Mouse (Mus musculus) ZHBTc4 (cell line): ENCODE data around the gene Chfr.
A peak's percentile ranks its signal among the peaks of the same experiment; 100 is the strongest.

Source experiments
- DNase-seq: peaks from one replicate; pipeline ENCODE4 v3.0.0-alpha.2; 2011; ENCODE audit warnings: low read depth, low spot score

Gene Chfr

DNA sequence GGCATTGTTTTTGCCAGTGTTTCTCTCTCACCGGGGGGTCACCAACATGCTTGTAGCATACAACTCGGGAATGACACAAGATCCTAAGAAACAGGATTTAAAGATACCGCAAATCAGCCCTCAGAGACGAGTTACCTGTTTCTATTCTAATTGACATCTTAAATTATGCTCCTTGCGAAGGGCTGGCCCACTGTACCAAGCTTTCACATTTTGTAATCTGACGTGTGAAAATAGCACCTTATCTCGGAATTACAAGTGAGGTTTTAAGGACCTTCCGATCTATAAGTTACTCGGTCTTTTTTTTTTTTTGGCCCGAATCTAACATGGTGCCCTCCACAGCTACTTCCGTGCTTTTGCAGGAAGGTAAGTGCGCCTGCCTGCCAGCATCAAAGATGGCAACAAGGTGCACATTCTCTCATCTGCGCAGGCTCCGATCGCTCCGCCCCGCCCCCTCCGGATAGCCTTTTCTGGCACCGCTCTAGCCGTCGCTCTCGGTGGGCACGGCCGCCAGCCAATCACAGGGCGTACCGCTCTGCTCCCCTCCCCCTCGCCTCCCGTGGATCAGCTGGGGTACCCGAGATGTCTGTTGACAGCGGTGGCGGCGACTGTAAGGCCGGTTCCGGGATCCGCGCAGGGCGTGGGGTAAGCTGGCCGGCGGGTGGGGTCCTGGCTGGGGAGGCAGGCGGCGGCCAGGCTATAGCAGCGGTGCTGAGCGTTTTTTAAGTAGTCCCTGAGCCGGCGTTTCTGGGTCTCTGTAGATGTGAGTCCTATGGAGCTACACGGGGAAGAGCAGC, at the start of gene Chfr:
TSS of gene Chfr (plus strand) at position 550 of the 794 bp plus-strand sequence.
- peak; percentile 98 for DNase-seq

DNA sequence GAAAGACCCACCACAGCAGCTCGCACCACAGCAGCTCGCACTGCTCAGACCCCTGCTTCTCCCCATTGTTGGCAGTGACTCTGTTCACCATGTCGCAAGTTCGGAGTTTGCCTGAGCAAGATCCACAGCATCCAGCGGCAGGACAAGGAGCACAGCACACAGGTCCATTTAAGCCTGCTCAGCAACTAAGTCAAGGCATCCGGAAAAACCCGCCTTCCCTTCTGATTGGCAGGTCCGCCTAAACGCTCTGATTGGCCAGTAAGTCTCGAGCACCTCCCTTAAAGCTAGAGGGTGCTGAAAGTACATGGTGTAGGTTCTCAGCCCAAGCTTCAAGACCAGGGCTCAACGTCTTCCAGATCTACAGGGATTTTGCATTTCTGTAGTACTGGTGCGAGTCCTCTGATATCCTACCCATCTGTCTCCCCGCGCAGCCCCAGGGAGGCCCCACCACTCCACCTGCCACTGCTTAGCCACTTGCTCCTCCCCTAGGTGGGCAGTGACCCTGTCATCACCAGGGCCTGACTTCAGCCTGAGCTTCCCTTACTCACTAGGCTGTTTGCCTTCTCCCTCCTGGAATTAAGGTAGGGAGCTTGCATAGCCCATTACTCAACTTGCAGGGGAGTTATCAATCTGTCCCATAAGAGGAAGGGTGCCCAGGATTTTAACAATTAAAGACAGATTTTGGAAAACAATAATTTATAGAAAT, 49.3 kb upstream of the Chfr start:
- DNase-seq: peak; percentile 92

- DNase-seq: no peak
These were observed 44.1 kb upstream of the Chfr start for GRCm38 (mm10) chr5:110091546-110091945.

- DNase-seq: peak; percentile 95
These were observed 41.4 kb upstream of the Chfr start, which contains the start of gene Gm35315 for GRCm38 (mm10) chr5:110094030-110094846. Gm35315 (minus strand) TSS chr5:110094420.

DNA sequence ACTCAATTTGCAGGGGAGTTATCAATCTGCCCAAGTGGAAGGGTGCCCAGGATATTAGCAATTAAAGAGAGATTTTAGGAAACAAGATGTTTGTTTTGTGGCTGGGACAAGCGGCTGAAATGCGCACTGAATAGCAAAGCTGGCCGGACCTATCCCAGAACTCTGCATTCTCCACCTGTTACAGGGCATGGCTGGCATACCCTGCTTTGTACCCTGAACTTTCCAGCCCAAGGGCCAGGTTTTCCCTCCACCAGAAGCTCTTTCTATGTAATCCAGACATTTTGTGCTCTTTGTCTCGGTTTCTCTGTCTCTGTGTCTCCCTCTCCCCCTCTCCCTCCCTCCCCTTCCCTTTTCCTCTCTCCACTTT, 40.8 kb upstream of the Chfr start:
- DNase-seq: no peak

DNA sequence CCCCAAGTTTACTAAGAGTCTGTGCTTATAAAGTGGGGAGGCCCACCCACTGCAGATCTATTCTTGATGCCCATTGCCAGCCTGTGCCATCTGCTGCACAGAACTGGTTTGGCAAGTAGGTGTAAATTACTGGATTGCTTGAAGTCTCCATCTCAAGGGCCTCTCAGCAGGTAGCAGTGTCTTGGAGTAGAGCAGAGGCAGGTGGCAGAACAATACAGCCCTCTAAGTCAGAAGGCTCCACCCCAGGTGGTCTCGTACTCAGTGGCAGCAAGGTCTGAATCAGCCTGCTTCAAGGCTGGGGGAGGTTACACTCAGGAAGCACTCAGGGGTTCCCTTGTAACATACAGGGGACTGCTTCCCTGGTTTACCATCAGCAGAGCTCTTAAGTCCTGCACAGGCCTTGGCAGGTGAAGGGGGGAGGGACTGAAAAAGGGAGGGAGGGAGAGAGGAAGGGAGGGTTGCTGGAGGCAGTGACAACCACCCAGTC, 36.6 kb upstream of the Chfr start:
- DNase-seq: peak; percentile 91

- DNase-seq: peak; percentile 66
These were observed 35.7 kb upstream of the Chfr start, which contains the start of gene Plcxd1 for GRCm38 (mm10) chr5:110099656-110100580. Plcxd1 (plus strand) TSS chr5:110099969.

DNA sequence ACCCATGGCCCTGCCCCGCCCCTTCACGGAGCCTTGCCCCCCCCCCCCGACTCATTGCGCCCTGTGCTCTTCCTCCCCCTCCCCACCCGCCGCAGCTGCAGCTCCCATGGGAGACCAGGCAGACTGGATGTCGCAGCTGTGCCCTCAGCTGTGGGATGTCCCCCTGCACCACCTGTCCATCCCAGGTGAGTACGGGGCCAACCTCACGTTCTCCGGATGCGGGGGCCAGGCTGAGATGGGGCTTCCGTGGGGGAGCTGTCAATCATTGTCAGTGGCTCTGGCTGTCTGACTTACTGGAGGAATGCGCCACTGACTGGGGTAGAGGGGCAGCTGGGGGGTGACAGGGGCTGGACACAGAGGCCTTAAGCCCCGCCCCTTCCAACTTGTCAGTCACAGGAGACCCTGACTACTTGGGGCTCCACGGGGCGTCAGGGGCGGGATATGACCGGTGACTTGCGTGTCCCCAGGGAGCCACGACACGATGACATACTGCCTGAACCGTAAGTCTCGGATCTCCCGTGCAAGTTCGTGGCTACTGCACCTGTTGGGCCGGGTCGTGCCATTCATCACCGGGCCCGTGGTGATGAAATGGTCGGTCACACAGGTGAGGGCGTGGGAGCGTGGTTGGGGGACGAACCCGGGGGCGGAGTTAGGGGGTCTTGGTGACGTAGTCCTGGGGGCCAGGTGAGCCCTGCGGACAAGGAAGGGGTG, 34.6 kb upstream of the Chfr start:
- peak; percentile 37 for DNase-seq

GRCm38 (mm10) chr5:110101716-110102347, 33.8 kb upstream of the Chfr start:
- peak; percentile 46 for DNase-seq

DNA sequence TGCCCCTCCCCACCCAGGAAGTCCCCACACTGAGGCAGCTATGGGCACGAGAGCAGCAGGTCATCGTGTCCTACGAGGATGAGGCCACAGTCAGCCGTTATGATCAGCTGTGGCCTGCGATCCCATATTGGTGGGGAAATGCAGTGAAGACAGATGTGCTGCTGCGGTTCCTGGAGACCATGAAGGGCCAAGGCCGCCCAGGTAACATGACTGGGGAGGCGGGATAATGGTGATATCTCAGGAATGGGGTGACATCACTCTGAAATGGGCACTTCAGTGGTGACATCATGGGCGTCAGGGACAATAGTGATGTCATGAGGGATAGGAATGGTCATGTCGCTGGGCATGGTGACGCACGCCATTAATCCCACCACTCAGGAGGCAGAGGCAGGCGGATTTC, 33.2 kb upstream of the Chfr start:
- DNase-seq: peak; percentile 27

- DNase-seq: no peak
These were observed 32.6 kb upstream of the Chfr start for GRCm38 (mm10) chr5:110102853-110103625.

- peak; percentile 50 for DNase-seq
These were observed 31.6 kb upstream of the Chfr start for GRCm38 (mm10) chr5:110103901-110104615.

DNA sequence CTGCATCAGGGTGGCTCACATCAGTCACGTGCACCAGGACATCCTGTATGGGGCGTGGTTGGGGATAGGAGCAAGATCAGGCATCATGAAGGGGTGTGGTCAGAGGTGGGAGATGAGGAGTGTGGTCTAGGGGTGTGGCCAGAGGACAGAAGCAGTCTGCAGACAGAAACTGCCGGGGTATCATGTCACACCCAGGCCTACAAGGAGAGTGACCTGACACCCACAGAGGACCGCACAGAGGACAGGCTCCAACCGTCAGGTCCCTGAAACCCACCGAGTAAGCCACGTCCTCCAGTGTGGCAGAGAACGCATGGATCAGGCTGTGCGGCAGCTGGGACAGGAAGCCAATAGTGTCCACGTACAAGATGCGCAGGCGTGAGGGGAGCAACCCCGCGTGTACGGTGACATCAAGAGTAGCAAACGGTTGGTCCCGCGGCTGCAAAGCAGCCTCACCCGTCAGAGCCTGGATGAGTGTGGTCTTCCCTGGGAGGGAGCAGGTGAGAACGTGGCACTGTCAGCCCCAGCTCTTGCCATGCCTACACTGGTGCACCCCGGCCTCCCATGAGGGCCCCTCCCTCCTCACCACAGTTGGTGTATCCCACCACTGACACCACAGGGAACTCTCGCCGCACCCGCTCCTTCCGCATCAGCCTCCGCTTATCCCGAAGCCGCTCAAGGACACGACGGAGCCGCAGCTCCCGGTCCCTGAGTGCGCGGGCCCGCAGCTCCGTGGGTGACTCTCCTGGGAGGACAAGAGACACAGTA, 30.8 kb upstream of the Chfr start:
- DNase-seq: peak; percentile 62

GRCm38 (mm10) chr5:110106140-110106871, 29.3 kb upstream of the Chfr start:
- DNase-seq: no peak

- DNase-seq: no peak
These were observed 28.6 kb upstream of the Chfr start for GRCm38 (mm10) chr5:110106901-110107564.
